Mouse (Mus musculus) thymus, adult 2 months (tissue): ENCODE measurements around the gene Tatdn2.

ENCODE experiments used
- CTCF ChIP-seq: fragments of 200-500 bp; IDR thresholded peaks from 2 replicates; pipeline ENCODE4 v1.5.1; 2012; ENCODE audit warnings: mild to moderate bottlenecking, control low read depth, low read length, moderate library complexity, borderline replicate concordance; ENCODE audit not compliant: control insufficient read depth, poor library complexity, insufficient read depth; ENCODE audit errors: extremely low read depth
- POLR2A ChIP-seq: fragments of 200-500 bp; IDR thresholded peaks from 2 replicates; pipeline ENCODE4 v1.6.1; 2012; ENCODE audit warnings: mild to moderate bottlenecking, low read length, control low read depth, moderate library complexity; ENCODE audit not compliant: control insufficient read depth, poor library complexity, insufficient read depth; ENCODE audit errors: extremely low read depth

DNA sequence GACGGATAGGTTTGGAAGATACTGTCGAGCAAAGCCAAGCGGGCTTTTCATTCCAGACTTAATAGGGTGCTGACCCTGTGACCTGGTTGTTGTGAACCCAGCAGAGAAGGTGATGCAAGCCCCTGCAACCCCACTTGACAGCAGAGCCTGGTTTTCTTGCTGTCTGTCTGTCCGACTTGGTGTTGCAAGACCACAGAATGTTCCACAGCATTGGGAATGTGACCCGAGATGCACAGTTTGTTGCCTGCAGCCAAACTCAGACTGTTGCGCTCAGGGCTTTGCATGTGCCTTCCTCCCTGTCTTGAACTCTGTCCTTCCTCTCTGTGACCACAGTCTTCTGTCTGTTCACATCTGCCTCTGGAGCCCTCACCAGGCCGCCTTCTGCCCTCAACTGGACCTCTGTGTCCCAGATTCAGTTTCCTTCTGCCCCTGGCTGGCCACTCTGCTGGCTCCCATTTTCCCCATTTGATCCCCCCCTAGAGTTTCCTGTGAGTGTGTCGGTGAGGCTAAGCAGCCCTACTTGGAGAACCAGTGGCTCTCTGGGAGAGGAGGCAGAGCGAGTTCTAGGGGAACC is 16.8 kb upstream of the Tatdn2 start:
- TF ChIP-seq CTCF (no peak), POLR2A (no peak)
